Mouse (Mus musculus): ENCODE results near the gene Zfp36l3. TPM values are rescaled to one million over a fixed set of nuclear protein-coding genes. Genes with fewer than 3 reads are reported as not detected.
A peak's percentile ranks its signal among the peaks of the same experiment; 100 is the strongest.
"Not testable (repeated sequence)": the region's sequence is repeated elsewhere in the genome, so short reads cannot be mapped to it uniquely, and the experiment has no call there.

Zfp36l3 gene
- total RNA-seq (2015), result not detected in 2 replicates
- total RNA-seq (2017), result not detected in 2 replicates

- ATAC-seq (replicated peaks; ENCODE audit: poor library complexity), result no peak
Observed at GRCm38 (mm10) chrX:53776276-53776675, at the start of gene Zfp36l3. Gene Zfp36l3, minus strand, starts transcription at chrX:53776394.

DNA sequence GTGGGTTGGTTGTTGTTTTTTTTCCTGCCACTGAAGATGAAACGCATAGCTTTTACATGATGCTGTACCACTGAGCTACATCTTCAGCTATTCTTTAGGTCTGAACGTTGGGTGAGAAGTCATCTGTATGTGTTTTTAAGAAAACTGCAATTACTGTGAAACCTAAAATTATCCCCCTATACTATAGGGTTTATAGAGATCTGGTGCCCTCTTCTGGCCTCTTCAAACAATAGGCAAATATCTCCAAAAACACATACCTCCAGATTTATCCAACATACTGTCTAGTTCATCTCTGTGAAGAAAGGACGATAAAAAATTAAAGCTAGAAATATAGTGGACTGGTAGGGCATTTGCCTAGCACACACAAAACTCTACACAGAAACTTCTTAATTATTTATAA lies 22.9 kb upstream of the Zfp36l3 start:
- no peak for ATAC-seq (replicated peaks; ENCODE audit: poor library complexity)

DNA sequence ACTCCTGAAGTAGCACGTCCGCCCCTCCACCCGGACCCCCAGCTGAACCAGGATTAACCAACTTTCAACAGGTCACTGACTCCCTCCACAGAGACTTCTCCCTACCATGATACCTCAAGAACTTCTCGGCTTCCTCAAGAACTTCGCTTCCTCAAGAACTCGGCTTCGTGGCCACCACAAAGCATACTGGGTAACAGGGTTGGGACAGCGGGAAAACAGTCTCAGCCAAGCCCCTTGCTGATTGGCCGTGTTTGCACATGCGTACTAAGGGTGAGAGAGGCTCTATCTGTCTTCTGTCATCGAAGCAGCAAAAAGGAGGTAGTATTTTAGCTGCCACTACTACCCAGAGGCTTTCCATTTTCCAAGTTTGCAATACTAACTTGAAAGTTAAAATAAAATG lies 21.3 kb upstream of the Zfp36l3 start, which contains the start of gene Xlr:
TSS of gene Xlr (minus strand) at position 188 of the 400 bp plus-strand sequence.
- not testable (repeated sequence) for ATAC-seq (replicated peaks; ENCODE audit: poor library complexity)

DNA sequence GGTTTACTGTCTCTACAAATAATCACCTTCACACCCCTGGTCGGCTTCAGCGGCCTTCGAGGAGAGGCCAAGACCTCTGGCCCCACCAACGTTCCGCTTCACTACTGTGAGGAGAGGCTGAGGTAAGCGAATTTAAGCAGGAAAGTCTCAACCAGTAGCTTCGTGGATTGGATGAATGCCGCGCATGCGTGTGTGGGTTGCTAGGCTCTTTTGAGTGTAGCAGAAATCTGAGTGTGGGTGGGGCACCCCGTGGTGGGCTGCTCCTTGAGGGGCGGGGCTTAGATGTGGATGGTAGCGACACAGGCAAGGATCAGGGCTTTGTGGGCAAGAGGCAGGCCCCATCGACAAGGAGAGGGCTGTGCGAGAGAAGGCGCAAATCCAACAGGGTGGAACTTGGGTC lies 18.5 kb downstream of the Zfp36l3 start, which contains the start of gene 1700013H16Rik:
TSS of gene 1700013H16Rik (minus strand) at position 96 of the 400 bp plus-strand sequence.
- ATAC-seq (replicated peaks; ENCODE audit: poor library complexity), result no peak

DNA sequence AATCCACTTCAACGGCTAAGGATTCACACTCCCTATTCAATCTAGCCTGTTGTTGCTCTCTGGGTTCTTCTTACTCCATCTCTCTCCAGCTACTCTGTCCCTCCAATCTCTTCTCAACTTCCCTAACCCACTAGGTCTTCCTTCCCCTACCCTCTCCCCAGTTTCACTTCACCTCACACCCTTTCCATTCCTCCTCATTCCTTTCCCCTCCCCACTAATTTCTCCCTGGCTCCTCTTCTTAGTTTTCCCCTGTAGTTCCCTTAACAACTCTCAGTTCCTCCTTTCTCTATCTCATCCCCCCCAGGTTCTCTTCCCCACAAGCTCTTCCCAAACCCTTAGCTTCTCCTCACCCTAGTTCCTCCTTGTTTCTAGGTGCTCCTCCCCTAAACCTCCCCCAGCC lies 23.3 kb downstream of the Zfp36l3 start:
- peak; percentile 77 for ATAC-seq (replicated peaks; ENCODE audit: poor library complexity)

- ATAC-seq (replicated peaks; ENCODE audit: poor library complexity), result peak; percentile 68
Observed at GRCm38 (mm10) chrX:53728967-53729366, 47.2 kb downstream of the Zfp36l3 start.

- no peak for ATAC-seq (replicated peaks; ENCODE audit: poor library complexity)
Observed at GRCm38 (mm10) chrX:53724596-53724995, 51.6 kb downstream of the Zfp36l3 start, which contains the start of gene 4930502E18Rik. Gene 4930502E18Rik, plus strand, starts transcription at chrX:53724826.

Other genes with a start within 250 kb of the Zfp36l3 start
- 3.6 and 13.3 TPM in 2 replicates for gene Rtl8c, start 168.4 kb downstream of the Zfp36l3 start, total RNA-seq (2015)
- 8.4 TPM in 1 of 2 replicates, not detected in the other for gene Rtl8c, start 168.4 kb downstream of the Zfp36l3 start, total RNA-seq (2017)
- gene Gm14597, start 167.4 kb downstream of the Zfp36l3 start, total RNA-seq (2015), result not detected in 2 replicates
- not detected in 2 replicates for gene Gm14597, start 167.4 kb downstream of the Zfp36l3 start, total RNA-seq (2017)
- 9.8 and 11.0 TPM in 2 replicates for gene Rtl8a, start 132.7 kb downstream of the Zfp36l3 start, total RNA-seq (2015)
- gene Rtl8a, start 132.7 kb downstream of the Zfp36l3 start, total RNA-seq (2017), result 3.3 and 7.3 TPM in 2 replicates
- 12.8 and 15.5 TPM in 2 replicates for gene Rtl8b, start 106.0 kb downstream of the Zfp36l3 start, total RNA-seq (2015)
- 3.3 and 7.5 TPM in 2 replicates for gene Rtl8b, start 106.0 kb downstream of the Zfp36l3 start, total RNA-seq (2017)
- not detected in 2 replicates for gene 4930502E18Rik, start 51.6 kb downstream of the Zfp36l3 start, total RNA-seq (2015)
- gene 4930502E18Rik, start 51.6 kb downstream of the Zfp36l3 start, total RNA-seq (2017), result not detected in 2 replicates
- gene 1700013H16Rik, start 18.6 kb downstream of the Zfp36l3 start, total RNA-seq (2015), result not detected in 2 replicates
- gene 1700013H16Rik, start 18.6 kb downstream of the Zfp36l3 start, total RNA-seq (2017), result not detected in 2 replicates
- gene Xlr, start 21.3 kb upstream of the Zfp36l3 start, total RNA-seq (2015), result 3.2 and 3.3 TPM in 2 replicates
- 1.2 and 1.8 TPM in 2 replicates for gene Xlr, start 21.3 kb upstream of the Zfp36l3 start, total RNA-seq (2017)

Measured in megakaryocyte progenitor cell, adult 5-6 weeks (primary cell).